Mouse (Mus musculus): Measurements from ENCODE around the gene Lmo2.

DNA sequence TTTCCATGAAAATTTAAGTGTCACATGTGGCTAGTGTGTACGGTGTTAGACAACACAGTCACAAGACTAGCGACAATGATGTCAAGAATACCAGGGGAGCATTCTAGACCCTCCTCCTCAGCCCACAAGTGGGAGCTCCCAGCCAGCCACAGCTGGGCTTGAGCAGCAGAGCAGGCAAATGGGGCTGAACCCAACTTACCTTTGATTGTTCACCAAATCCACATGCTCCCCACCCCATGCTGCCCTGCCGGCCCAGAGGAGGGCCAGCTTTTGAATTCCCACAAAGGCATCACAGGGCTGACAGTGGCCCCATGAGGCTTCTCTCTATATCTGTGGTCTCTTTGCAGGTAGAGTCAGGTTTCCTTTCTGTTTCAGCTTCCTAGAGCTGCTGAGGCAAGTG, 16.7 kb upstream of the Lmo2 start:
- no peak for TF ChIP-seq CTCF (IDR thresholded peaks at IDR 0.05; ENCODE audit: low read depth, low read length)
- no peak for TF ChIP-seq POLR2A (IDR thresholded peaks at IDR 0.05; ENCODE audit: extremely low read depth, insufficient read depth, low read length)
